Mouse (Mus musculus): ENCODE measurements around the gene Gm6164. TPM values are rescaled to one million over a fixed set of nuclear protein-coding genes. Genes with fewer than 3 reads are reported as not detected.
"Not testable (repeated sequence)": the region's sequence is repeated elsewhere in the genome, so short reads cannot be mapped to it uniquely, and the experiment has no call there.

The Gm6164 gene
- polyA plus RNA-seq (2014; fragmentation: Nextera tagmentation; extraction: Ambion mirVana) = not detected in 2 replicates

DNA sequence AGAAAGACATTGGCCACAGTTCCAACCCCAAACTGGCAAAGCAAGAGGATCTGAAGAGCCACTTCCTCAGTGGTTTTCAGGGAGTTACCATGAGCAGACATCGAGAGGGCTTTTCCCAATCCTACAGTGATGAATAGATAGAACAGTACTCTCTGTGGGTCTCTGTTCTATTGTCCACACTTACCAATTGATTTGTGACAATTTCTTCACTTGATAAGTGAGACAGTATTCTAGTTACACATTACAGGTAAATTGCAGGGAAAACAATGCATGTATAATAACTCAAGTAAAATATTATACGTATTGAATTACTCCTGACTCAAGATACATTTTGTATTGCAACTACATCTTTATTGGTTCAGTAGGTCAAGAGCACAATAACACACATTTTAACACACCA lies at the start of gene Gm6164:
TSS of gene Gm6164 (minus strand) at position 101 of the 400 bp plus-strand sequence.
- not testable (repeated sequence) for ATAC-seq (ENCODE audit: low read depth); H3K27me3 ChIP-seq (ENCODE audit: control insufficient read depth, insufficient read depth, low read length); H3K4me2 ChIP-seq (ENCODE audit: low read depth, low read length); H3K36me3 ChIP-seq (ENCODE audit: control insufficient read depth, insufficient read depth, low read length); H3K9me3 ChIP-seq (ENCODE audit: control insufficient read depth, low read length); H3K27ac ChIP-seq (ENCODE audit: low read depth, low read length); H3K4me3 ChIP-seq (ENCODE audit: low read depth, low read length); H3K4me1 ChIP-seq (ENCODE audit: control insufficient read depth, insufficient read depth, low read length); H3K9ac ChIP-seq (replicated peaks; ENCODE audit: low read depth, low read length)
- no CpG with 5 or more reads among the region's 2 CpGs for WGBS

GRCm38 (mm10) chr7:20233728-20234127 lies 28.3 kb upstream of the Gm6164 start, which contains the start of gene Gm4498:
Gene Gm4498, minus strand, starts transcription at chr7:20233828.
- not testable (repeated sequence) for H3K27me3 ChIP-seq (ENCODE audit: control insufficient read depth, insufficient read depth, low read length); H3K27ac ChIP-seq (ENCODE audit: low read depth, low read length); H3K9ac ChIP-seq (replicated peaks; ENCODE audit: low read depth, low read length); H3K9me3 ChIP-seq (ENCODE audit: control insufficient read depth, low read length); ATAC-seq (ENCODE audit: low read depth); H3K36me3 ChIP-seq (ENCODE audit: control insufficient read depth, insufficient read depth, low read length); H3K4me3 ChIP-seq (ENCODE audit: low read depth, low read length); H3K4me1 ChIP-seq (ENCODE audit: control insufficient read depth, insufficient read depth, low read length); H3K4me2 ChIP-seq (ENCODE audit: low read depth, low read length)
- WGBS = no CpG with 5 or more reads among the region's 2 CpGs

- H3K36me3 ChIP-seq (ENCODE audit: control insufficient read depth, insufficient read depth, low read length); H3K27ac ChIP-seq (ENCODE audit: low read depth, low read length); H3K4me3 ChIP-seq (ENCODE audit: low read depth, low read length); H3K9ac ChIP-seq (replicated peaks; ENCODE audit: low read depth, low read length); H3K4me2 ChIP-seq (ENCODE audit: low read depth, low read length); ATAC-seq (ENCODE audit: low read depth); H3K27me3 ChIP-seq (ENCODE audit: control insufficient read depth, insufficient read depth, low read length); H3K4me1 ChIP-seq (ENCODE audit: control insufficient read depth, insufficient read depth, low read length); H3K9me3 ChIP-seq (ENCODE audit: control insufficient read depth, low read length): not testable (repeated sequence)
- no CpG with 5 or more reads among the region's 3 CpGs for WGBS
Measured at GRCm38 (mm10) chr7:20193410-20193809, 12.0 kb downstream of the Gm6164 start, which contains the start of gene Vmn1r95. Gene Vmn1r95, plus strand, starts transcription at chr7:20193710.

- H3K27me3 ChIP-seq (ENCODE audit: control insufficient read depth, insufficient read depth, low read length); H3K9ac ChIP-seq (replicated peaks; ENCODE audit: low read depth, low read length); H3K27ac ChIP-seq (ENCODE audit: low read depth, low read length); H3K4me3 ChIP-seq (ENCODE audit: low read depth, low read length); ATAC-seq (ENCODE audit: low read depth); H3K9me3 ChIP-seq (ENCODE audit: control insufficient read depth, low read length); H3K4me1 ChIP-seq (ENCODE audit: control insufficient read depth, insufficient read depth, low read length); H3K36me3 ChIP-seq (ENCODE audit: control insufficient read depth, insufficient read depth, low read length); H3K4me2 ChIP-seq (ENCODE audit: low read depth, low read length): not testable (repeated sequence)
- no CpG with 5 or more reads among the region's 3 CpGs for WGBS
Measured at GRCm38 (mm10) chr7:20168277-20168676, 37.1 kb downstream of the Gm6164 start, which contains the start of gene Vmn1r94. Gene Vmn1r94, minus strand, starts transcription at chr7:20168377.

Other genes with a start within 250 kb of the Gm6164 start
- gene Ceacam20, start 240.2 kb downstream of the Gm6164 start, polyA plus RNA-seq (2014; fragmentation: Nextera tagmentation; extraction: Ambion mirVana) = not detected in 2 replicates
- gene Nlrp9b, start 214.1 kb downstream of the Gm6164 start, polyA plus RNA-seq (2014; fragmentation: Nextera tagmentation; extraction: Ambion mirVana) = not detected in 2 replicates
- not detected in 2 replicates for gene Vmn1r91, start 105.9 kb downstream of the Gm6164 start, polyA plus RNA-seq (2014; fragmentation: Nextera tagmentation; extraction: Ambion mirVana)
- not detected in 2 replicates for gene Gm16442, start 83.0 kb downstream of the Gm6164 start, polyA plus RNA-seq (2014; fragmentation: Nextera tagmentation; extraction: Ambion mirVana)
- gene Vmn1r93, start 66.5 kb downstream of the Gm6164 start, polyA plus RNA-seq (2014; fragmentation: Nextera tagmentation; extraction: Ambion mirVana) = not detected in 2 replicates
- gene Vmn1r94, start 37.2 kb downstream of the Gm6164 start, polyA plus RNA-seq (2014; fragmentation: Nextera tagmentation; extraction: Ambion mirVana) = not detected in 2 replicates
- not detected in 2 replicates for gene Vmn1r95, start 11.9 kb downstream of the Gm6164 start, polyA plus RNA-seq (2014; fragmentation: Nextera tagmentation; extraction: Ambion mirVana)
- not detected in 2 replicates for gene Gm4498, start 28.2 kb upstream of the Gm6164 start, polyA plus RNA-seq (2014; fragmentation: Nextera tagmentation; extraction: Ambion mirVana)
- not detected in 2 replicates for gene Gm5890, start 57.2 kb upstream of the Gm6164 start, polyA plus RNA-seq (2014; fragmentation: Nextera tagmentation; extraction: Ambion mirVana)
- not detected in 2 replicates for gene Gm4133, start 128.5 kb upstream of the Gm6164 start, polyA plus RNA-seq (2014; fragmentation: Nextera tagmentation; extraction: Ambion mirVana)
- not detected in 2 replicates for gene Gm5728, start 169.8 kb upstream of the Gm6164 start, polyA plus RNA-seq (2014; fragmentation: Nextera tagmentation; extraction: Ambion mirVana)
- not detected in 2 replicates for gene Vmn1r100, start 212.3 kb upstream of the Gm6164 start, polyA plus RNA-seq (2014; fragmentation: Nextera tagmentation; extraction: Ambion mirVana)
- not detected in 2 replicates for gene Vmn1r101, start 237.0 kb upstream of the Gm6164 start, polyA plus RNA-seq (2014; fragmentation: Nextera tagmentation; extraction: Ambion mirVana)

All from neural tube, embryonic 14.5 days (tissue).